Mouse (Mus musculus) midbrain, embryonic 15.5 days (tissue): ENCODE data around the gene Vbp1. TPM values are rescaled to one million over a fixed set of nuclear protein-coding genes. Genes with fewer than 3 reads are reported as not detected.
"Not testable (repeated sequence)": the region's sequence is repeated elsewhere in the genome, so short reads cannot be mapped to it uniquely, and the experiment has no call there.

ENCODE experiments used
- ATAC-seq: fragments of 200-750 bp; cut with Nextera tagmentation; replicated peaks from 2 replicates; pipeline ENCODE4 v1.8.0; 2017; ENCODE audit warnings: moderate TSS enrichment
- H3K27ac ChIP-seq: fragments of 300-500 bp; sonication (generic); 2 replicates; pipeline ENCODE4 v1.5.1; 2015; ENCODE audit warnings: mild to moderate bottlenecking, inconsistent platforms
- H3K27me3 ChIP-seq: fragments of 300-500 bp; sonication (generic); replicated peaks from 2 replicates; pipeline ENCODE4 v1.6.1; 2015; ENCODE audit warnings: inconsistent platforms
- H3K36me3 ChIP-seq: fragments of 300-500 bp; sonication (generic); replicated peaks from 2 replicates; pipeline ENCODE4 v1.6.1; 2015; ENCODE audit warnings: inconsistent platforms
- H3K4me1 ChIP-seq: fragments of 300-500 bp; sonication (generic); 2 replicates; pipeline ENCODE4 v1.6.1; 2015; ENCODE audit warnings: inconsistent platforms
- H3K4me2 ChIP-seq: fragments of 300-500 bp; sonication (generic); 2 replicates; pipeline ENCODE4 v1.6.1; 2015; ENCODE audit warnings: inconsistent platforms, mild to moderate bottlenecking, moderate library complexity
- H3K4me3 ChIP-seq: fragments of 300-500 bp; sonication (generic); 2 replicates; pipeline ENCODE4 v1.5.1; 2015; ENCODE audit warnings: mild to moderate bottlenecking, inconsistent platforms
- H3K9ac ChIP-seq: fragments of 300-500 bp; sonication (generic); 2 replicates; pipeline ENCODE4 v1.6.1; 2015; ENCODE audit warnings: mild to moderate bottlenecking, inconsistent platforms
- H3K9me3 ChIP-seq: fragments of 300-500 bp; sonication (generic); 2 replicates; pipeline ENCODE4 v1.6.1; 2016; ENCODE audit warnings: inconsistent platforms
- WGBS: fragments of 180-500 bp; shearing (Covaris S2); methylation state at CpG from one replicate; pipeline ENCODE4 v1.1.7; 2015; ENCODE audit warnings: mixed read lengths; 5-methylcytosine and 5-hydroxymethylcytosine counted together
- polyA plus RNA-seq: library from polyadenylated mRNA; unstranded; fragments of >200 nt; fragmentation: Nextera tagmentation; extraction: Ambion mirVana; gene quantifications from 2 replicates; pipeline ENCODE4 v1.2.1, GENCODE M21; 2015

Vbp1 gene
- 264 and 281 TPM in 2 replicates for polyA plus RNA-seq

DNA sequence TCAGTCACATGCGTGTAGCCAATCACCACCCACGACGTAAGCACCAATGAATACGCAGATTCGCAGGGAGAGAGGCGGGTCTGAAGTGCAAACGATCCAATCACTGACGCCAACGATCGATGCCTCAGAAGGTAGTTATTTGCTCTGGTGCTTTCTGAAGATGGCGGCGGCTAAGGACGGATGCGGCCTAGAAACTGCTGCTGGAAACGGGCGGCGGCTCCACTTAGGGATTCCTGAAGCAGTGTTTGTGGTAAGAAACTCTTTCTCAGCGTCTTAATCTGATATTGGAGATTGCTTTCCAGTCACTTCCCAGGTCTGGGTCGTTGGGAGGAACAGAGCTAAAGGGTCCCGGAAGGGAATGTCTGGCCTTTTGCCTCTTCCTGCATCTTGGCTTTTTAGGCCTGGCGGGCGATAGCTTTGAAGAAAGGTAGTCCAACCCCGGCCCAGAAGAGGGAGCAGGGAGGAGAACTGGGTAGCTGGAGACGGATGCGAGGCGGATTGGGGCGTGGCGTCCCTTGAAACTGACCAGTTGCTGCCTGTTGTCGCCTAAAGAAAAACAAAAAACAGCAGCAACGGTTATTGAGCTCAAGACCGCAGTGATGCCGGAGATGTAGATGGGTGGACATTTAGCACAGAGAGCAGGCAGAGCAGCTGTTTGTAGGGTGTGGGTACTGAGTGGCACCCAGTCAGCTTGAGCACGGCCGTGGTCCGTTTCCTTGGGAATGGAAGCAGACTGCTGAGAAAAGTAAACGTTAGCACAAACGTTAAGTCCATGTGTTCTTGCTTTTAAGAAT, at the start of gene Vbp1:
Gene Vbp1, plus strand, starts transcription at position 121 of the 794 bp plus-strand sequence.
- 22% methylated on average over 37 of the region's 37 CpGs for WGBS
- Histone ChIP-seq H3K27ac (peak within 1 kb of the TSS; percentile 87), H3K4me1 (peaks cover 9% of the 10 kb centered on the region; the same call in 1 of the 2 replicates), H3K4me2 (peak within 1 kb of the TSS; percentile 43), H3K36me3 (no peaks in the 10 kb centered on the region), H3K9me3 (no peaks in the 10 kb centered on the region), H3K9ac (peak within 1 kb of the TSS; percentile 65), H3K27me3 (no peaks in the 10 kb centered on the region), H3K4me3 (peak within 1 kb of the TSS; percentile 57)
- peak; percentile 100 for ATAC-seq

DNA sequence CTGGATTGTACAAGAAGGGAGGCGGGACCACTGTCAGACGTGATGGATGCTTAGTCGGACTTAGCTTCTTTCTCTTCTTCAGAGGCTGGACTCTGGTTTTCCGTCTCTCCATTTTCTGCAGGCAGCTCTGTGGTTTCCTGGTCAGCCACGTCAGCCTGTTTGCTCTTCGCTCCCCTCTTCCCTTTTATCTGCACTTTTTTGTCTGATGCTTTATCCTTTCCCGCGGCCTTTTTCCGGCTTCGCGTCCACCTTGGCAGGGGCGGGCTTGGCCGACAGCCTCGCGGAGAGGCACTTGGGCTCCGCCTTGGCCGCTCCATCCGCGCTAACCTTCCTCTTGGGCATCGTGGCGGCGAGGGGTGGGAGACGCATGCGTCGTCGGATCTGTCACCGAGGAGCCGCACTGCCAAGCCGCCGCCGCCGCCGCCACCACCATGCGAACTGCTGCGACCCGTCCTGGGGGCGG, 38.9 kb upstream of the Vbp1 start:
- H3K4me1 ChIP-seq, H3K9me3 ChIP-seq, H3K36me3 ChIP-seq, H3K27me3 ChIP-seq: not testable (repeated sequence)
- Histone ChIP-seq H3K27ac (peak overlapping the region; percentile 80), H3K4me2 (peak overlapping the region; percentile 47), H3K9ac (peak overlapping the region; percentile 43), H3K4me3 (peak overlapping the region; percentile 43)
- WGBS = 19% methylated on average over 37 of the region's 37 CpGs
- ATAC-seq = peak; percentile 99

GRCm38 (mm10) chrX:75489886-75490285, 24.2 kb upstream of the Vbp1 start:
- no peak overlapping the region for H3K4me3 ChIP-seq
- no peak overlapping the region for H3K4me2 ChIP-seq
- no peak for ATAC-seq

GRCm38 (mm10) chrX:75513787-75514178, 316 bp upstream of the Vbp1 start:
- no peak for ATAC-seq
- Histone ChIP-seq H3K9me3 (no peaks in the 10 kb centered on the region), H3K4me1 (peaks cover 9% of the 10 kb centered on the region; the same call in 1 of the 2 replicates), H3K9ac (no peak overlapping the region), H3K27me3 (no peaks in the 10 kb centered on the region), H3K4me3 (peak overlapping the region; percentile 57), H3K36me3 (no peaks in the 10 kb centered on the region), H3K4me2 (peak overlapping the region; percentile 43), H3K27ac (0 out of 2 replicates have a peak overlapping the region, but pooled peaks have one; percentile 48)
- 36% methylated on average over 3 of the region's 3 CpGs for WGBS

More at GRCm38 (mm10) chrX:75489886-75490285, 24.2 kb upstream of the Vbp1 start:
- no peak overlapping the region for H3K9ac ChIP-seq
- no peaks in the 10 kb centered on the region for H3K27me3 ChIP-seq
- WGBS = 73% methylated on average over 1 of the region's 1 CpGs
- no peak overlapping the region for H3K27ac ChIP-seq
- H3K9me3 ChIP-seq = no peaks in the 10 kb centered on the region
- H3K4me1 ChIP-seq = no peaks in the 10 kb centered on the region
- no peaks in the 10 kb centered on the region for H3K36me3 ChIP-seq

GRCm38 (mm10) chrX:75577582-75578324, 63.7 kb downstream of the Vbp1 start, which contains the start of gene Rab39b:
TSS of gene Rab39b (minus strand) at chrX:75578231.
- H3K4me3 ChIP-seq = peak within 1 kb of the TSS; percentile 62
- no peaks in the 10 kb centered on the region for H3K9me3 ChIP-seq
- 18% methylated on average over 41 of the region's 41 CpGs for WGBS
- H3K9ac ChIP-seq = peak within 1 kb of the TSS; percentile 79
- no peaks in the 10 kb centered on the region for H3K27me3 ChIP-seq
- peak within 1 kb of the TSS; percentile 93 for H3K27ac ChIP-seq
- ATAC-seq = peak; percentile 99
- no peaks in the 10 kb centered on the region for H3K36me3 ChIP-seq
- no peaks in the 10 kb centered on the region for H3K4me1 ChIP-seq
- peak within 1 kb of the TSS; percentile 47 for H3K4me2 ChIP-seq

DNA sequence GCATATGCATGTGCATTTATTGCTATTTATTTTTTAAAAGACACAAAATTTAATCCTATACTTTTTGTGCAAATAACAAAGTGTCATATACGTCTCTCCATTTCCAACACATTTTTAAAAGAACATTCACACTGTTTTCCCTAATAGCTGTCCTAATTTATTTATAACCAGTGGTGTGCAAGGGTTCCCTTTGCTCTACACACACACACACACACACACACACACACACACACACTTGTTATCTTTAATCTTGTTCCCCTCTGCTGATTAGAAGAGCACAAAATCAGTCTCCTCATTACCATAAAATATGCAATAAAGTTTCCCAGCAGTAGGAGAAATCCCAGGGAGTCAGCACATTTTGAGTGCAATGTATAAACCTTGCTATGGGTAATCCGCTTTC, 64.4 kb downstream of the Vbp1 start:
- H3K4me1 ChIP-seq = no peaks in the 10 kb centered on the region
- H3K27me3 ChIP-seq = no peaks in the 10 kb centered on the region
- peak; percentile 25 for ATAC-seq
- H3K4me3 ChIP-seq = no peak overlapping the region
- no peak overlapping the region for H3K9ac ChIP-seq
- 73% methylated on average over 2 of the region's 2 CpGs for WGBS
- no peaks in the 10 kb centered on the region for H3K9me3 ChIP-seq
- H3K36me3 ChIP-seq = no peaks in the 10 kb centered on the region
- no peak overlapping the region for H3K27ac ChIP-seq
- H3K4me2 ChIP-seq = no peak overlapping the region

Other genes starting within 250 kb of the Vbp1 start
- gene Fundc2, start 131.9 kb upstream of the Vbp1 start, polyA plus RNA-seq = 27.2 and 31.3 TPM in 2 replicates
- gene F8, start 131.7 kb upstream of the Vbp1 start, polyA plus RNA-seq = 0.84 and 1.9 TPM in 2 replicates
- 21.1 and 23.7 TPM in 2 replicates for gene Cmc4, start 97.7 kb upstream of the Vbp1 start, polyA plus RNA-seq
- gene Mtcp1, start 97.7 kb upstream of the Vbp1 start, polyA plus RNA-seq = 6.7 and 7.2 TPM in 2 replicates
- 44.1 and 47.1 TPM in 2 replicates for gene Brcc3, start 97.7 kb upstream of the Vbp1 start, polyA plus RNA-seq
- gene Rab39b, start 63.9 kb downstream of the Vbp1 start, polyA plus RNA-seq = 24.2 and 25.3 TPM in 2 replicates